Mouse (Mus musculus) limb, embryonic 12.5 days (tissue): Measurements from ENCODE around the gene Olfr69. TPM values are rescaled to one million over a fixed set of nuclear protein-coding genes. Genes with fewer than 3 reads are reported as not detected.
"Not testable (repeated sequence)": the region's sequence is repeated elsewhere in the genome, so short reads cannot be mapped to it uniquely, and the experiment has no call there.

ENCODE experiments used
- ATAC-seq: fragments of 200-750 bp; cut with Nextera tagmentation; 2 replicates; pipeline ENCODE4 v1.8.0; 2017; ENCODE audit warnings: low read depth, moderate TSS enrichment; ENCODE audit not compliant: insufficient number of reproducible peaks, insufficient read depth, low FRiP score, low TSS enrichment
- H3K27ac ChIP-seq: fragments of 300-500 bp; sonication (generic); 2 replicates; pipeline ENCODE4 v1.5.1; 2016; ENCODE audit warnings: mild to moderate bottlenecking, moderate library complexity
- H3K27me3 ChIP-seq: fragments of 300-500 bp; sonication (generic); 2 replicates; pipeline ENCODE4 v1.6.1; 2016; ENCODE audit warnings: mild to moderate bottlenecking, moderate library complexity
- H3K36me3 ChIP-seq: fragments of 300-500 bp; sonication (generic); 2 replicates; pipeline ENCODE4 v1.6.1; 2016; ENCODE audit warnings: mild to moderate bottlenecking, moderate library complexity
- H3K4me1 ChIP-seq: fragments of 300-500 bp; sonication (generic); replicated peaks from 2 replicates; pipeline ENCODE4 v1.6.1; 2016
- H3K4me2 ChIP-seq: fragments of 300-500 bp; sonication (generic); 2 replicates; pipeline ENCODE4 v1.6.1; 2016; ENCODE audit warnings: mild to moderate bottlenecking, moderate library complexity
- H3K4me3 ChIP-seq: fragments of 300-500 bp; sonication (generic); replicated peaks from 2 replicates; pipeline ENCODE4 v1.5.1; 2016; ENCODE audit warnings: mild to moderate bottlenecking
- H3K9ac ChIP-seq: fragments of 300-500 bp; sonication (generic); replicated peaks from 2 replicates; pipeline ENCODE4 v1.6.1; 2016; ENCODE audit warnings: mild to moderate bottlenecking, moderate library complexity
- H3K9me3 ChIP-seq: fragments of 300-500 bp; sonication (generic); 2 replicates; pipeline ENCODE4 v1.6.1; 2016; ENCODE audit warnings: mild to moderate bottlenecking, moderate library complexity
- WGBS: fragments of 180-500 bp; shearing (Covaris S2); methylation state at CpG from one replicate; pipeline ENCODE4 v1.1.7; 2016; 5-methylcytosine and 5-hydroxymethylcytosine counted together
- polyA plus RNA-seq: library from polyadenylated mRNA; unstranded; fragments of >200 nt; fragmentation: Nextera tagmentation; extraction: Ambion mirVana; gene quantifications from 2 replicates; pipeline ENCODE4 v1.2.1, GENCODE M21; 2016

The Olfr69 gene
- not detected in 2 replicates for polyA plus RNA-seq

DNA sequence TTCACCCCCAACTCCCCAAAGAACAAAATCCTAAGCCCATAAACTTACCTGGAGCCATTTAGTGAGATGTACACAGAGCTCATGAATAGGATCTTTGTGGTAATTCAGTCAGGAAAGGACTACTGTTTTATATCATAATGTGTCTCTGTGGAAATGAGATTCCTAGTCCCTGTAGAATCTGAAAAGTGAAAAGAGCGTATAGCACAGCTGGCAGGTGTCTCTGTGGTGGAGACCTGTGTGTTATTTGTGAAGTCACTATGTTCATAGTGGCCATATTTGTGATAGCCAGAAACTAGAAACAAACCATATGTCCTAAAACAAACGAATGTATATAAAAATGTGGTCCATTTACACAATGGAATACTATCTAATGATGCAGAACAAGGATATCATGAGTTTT lies at the start of gene Olfr69:
Olfr69 (minus strand) TSS at position 101 of the 400 bp plus-strand sequence.
- no peak within 1 kb of the TSS for H3K4me2 ChIP-seq
- H3K27ac ChIP-seq: no peak within 1 kb of the TSS
- ATAC-seq: no peak
- no peaks in the 10 kb centered on the region for H3K27me3 ChIP-seq
- H3K4me3 ChIP-seq: no peak within 1 kb of the TSS
- no peak within 1 kb of the TSS for H3K9ac ChIP-seq
- WGBS: 75% methylated on average over 2 of the region's 2 CpGs
- no peaks in the 10 kb centered on the region for H3K36me3 ChIP-seq
- H3K4me1 ChIP-seq: no peaks in the 10 kb centered on the region
- no peaks in the 10 kb centered on the region for H3K9me3 ChIP-seq

DNA sequence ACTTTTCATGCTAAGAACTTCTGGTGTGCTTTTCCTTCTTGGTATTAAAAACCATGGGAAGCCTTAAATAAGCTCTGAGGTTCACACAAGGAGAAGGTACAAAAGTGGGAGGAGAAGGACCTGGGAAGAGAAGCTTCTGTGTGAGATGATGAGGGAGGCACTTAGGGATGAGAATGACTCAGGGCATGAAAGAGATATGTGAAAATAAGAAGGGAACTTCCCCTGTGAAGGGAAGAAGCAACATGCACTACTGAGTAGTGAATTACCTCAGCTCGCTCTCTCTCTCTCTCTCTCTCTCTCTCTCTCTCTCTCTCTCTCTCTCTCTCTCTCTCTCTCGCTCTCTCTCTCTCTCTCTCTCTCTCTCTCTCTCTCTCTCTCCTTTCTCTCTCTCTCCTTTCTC lies 43.7 kb upstream of the Olfr69 start:
- WGBS: 67% methylated on average over 1 of the region's 2 CpGs
- ATAC-seq, H3K4me2 ChIP-seq, H3K9me3 ChIP-seq, H3K4me3 ChIP-seq, H3K36me3 ChIP-seq, H3K9ac ChIP-seq, H3K27me3 ChIP-seq, H3K27ac ChIP-seq, H3K4me1 ChIP-seq: not testable (repeated sequence)

DNA sequence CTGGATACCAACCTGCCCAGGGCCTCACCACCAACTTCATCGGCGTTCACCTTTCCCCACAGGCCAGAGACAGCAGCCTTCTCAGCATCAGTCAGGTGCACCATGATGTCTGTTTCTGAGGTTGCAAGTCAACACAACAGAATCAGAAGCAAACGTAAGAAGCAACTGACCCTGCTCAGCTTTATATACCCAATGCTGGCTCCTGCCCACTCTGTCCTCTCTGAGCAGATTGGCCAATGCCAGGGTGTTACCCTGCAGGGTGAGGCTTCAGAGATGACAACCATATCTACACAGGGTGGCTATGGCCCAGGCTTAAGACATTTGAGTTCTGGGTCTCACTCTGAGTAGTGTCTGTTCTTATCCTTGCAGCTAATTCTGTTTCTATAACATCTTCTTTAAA lies 42.4 kb upstream of the Olfr69 start, which contains the start of gene Hbb-bt:
Hbb-bt (minus strand) TSS at position 231 of the 400 bp plus-strand sequence.
- H3K4me3 ChIP-seq: no peak within 1 kb of the TSS
- H3K9ac ChIP-seq: no peak within 1 kb of the TSS
- 78% methylated on average over 3 of the region's 3 CpGs for WGBS
- no peaks in the 10 kb centered on the region for H3K4me1 ChIP-seq
- H3K27me3 ChIP-seq: no peaks in the 10 kb centered on the region
- no peak for ATAC-seq
- no peaks in the 10 kb centered on the region for H3K9me3 ChIP-seq
- H3K27ac ChIP-seq: no peak within 1 kb of the TSS
- no peaks in the 10 kb centered on the region for H3K36me3 ChIP-seq
- no peak within 1 kb of the TSS for H3K4me2 ChIP-seq

DNA sequence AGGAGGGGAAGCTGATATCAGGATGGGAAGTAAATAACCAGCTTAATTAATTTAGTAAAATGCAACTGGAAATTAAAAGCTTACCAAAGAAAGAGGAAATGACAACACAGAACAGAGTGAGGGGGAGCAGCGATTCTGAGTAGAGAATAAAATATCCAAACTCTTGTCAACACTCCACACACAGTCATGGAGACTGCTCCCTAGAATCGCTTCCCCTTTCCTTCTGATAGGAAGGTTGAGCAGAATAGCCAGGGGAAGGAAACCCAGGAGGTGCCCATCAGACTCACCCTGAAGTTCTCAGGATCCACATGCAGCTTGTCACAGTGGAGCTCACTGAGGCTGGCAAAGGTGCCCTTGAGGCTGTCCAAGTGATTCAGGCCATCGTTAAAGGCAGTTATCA lies 41.8 kb upstream of the Olfr69 start:
- H3K27me3 ChIP-seq, H3K4me3 ChIP-seq, H3K27ac ChIP-seq, H3K4me1 ChIP-seq, ATAC-seq, H3K36me3 ChIP-seq, H3K9ac ChIP-seq, H3K9me3 ChIP-seq, H3K4me2 ChIP-seq: not testable (repeated sequence)
- no CpG with 5 or more reads among the region's 3 CpGs for WGBS

DNA sequence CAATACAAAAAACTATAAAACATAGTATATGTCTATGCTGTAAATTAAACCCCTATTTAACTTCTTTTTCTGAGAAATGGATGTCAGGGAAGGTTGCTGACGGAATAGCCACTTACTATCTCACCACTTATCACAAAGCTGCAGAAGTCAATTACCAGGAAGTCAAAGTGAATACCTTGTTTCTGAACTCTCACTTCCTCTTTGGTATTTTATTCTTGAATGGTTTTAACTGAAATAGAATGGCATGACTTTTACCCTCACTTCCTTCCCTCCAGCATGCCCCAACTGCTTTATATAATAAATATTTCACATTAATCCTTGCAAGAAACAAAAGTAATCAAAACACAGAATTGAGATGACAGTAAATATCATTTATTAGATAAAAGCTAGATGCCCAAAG lies 40.8 kb upstream of the Olfr69 start:
- H3K9me3 ChIP-seq: no peaks in the 10 kb centered on the region
- H3K4me2 ChIP-seq: no peak overlapping the region
- no peak for ATAC-seq
- no peaks in the 10 kb centered on the region for H3K4me1 ChIP-seq
- 63% methylated on average over 1 of the region's 1 CpGs for WGBS
- H3K9ac ChIP-seq: no peak overlapping the region
- no peak overlapping the region for H3K27ac ChIP-seq
- H3K4me3 ChIP-seq: no peak overlapping the region
- H3K36me3 ChIP-seq: no peaks in the 10 kb centered on the region
- H3K27me3 ChIP-seq: no peaks in the 10 kb centered on the region

DNA sequence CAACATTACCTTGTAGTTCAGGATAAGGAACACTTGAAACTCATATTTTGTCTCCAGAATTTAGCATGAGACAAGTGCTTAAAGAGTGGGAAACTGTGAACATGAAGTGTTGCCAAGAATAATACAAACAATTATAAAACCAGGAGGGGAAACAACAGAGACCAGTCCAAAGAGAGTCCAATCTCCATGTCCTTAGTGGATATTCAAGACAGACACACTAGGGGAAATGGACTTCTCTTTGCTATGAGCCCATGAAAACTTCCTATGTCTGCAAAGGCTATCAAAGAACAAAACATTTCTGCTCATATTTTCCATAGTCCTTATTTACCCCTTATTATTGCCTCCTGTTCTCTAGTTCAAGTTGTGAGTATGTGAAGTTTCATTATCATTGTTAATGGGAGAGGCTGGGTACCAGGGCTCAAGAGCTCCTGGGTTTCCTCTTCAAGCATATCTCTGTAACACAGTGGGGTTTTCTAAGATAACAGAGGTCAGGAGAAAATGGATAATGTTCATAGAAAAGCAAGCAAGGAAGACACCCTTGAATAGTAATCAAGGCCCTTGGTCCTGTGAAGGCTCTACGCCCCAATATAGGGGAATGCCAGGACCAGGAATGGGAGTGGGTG lies 39.9 kb upstream of the Olfr69 start:
- Histone ChIP-seq H3K4me2 (no peak overlapping the region), H3K27me3 (no peaks in the 10 kb centered on the region), H3K27ac (no peak overlapping the region), H3K4me1 (no peaks in the 10 kb centered on the region), H3K9me3 (no peaks in the 10 kb centered on the region), H3K4me3 (no peak overlapping the region), H3K36me3 (no peaks in the 10 kb centered on the region), H3K9ac (no peak overlapping the region)
- ATAC-seq: no peak
- WGBS: 79% methylated on average over 1 of the region's 1 CpGs

DNA sequence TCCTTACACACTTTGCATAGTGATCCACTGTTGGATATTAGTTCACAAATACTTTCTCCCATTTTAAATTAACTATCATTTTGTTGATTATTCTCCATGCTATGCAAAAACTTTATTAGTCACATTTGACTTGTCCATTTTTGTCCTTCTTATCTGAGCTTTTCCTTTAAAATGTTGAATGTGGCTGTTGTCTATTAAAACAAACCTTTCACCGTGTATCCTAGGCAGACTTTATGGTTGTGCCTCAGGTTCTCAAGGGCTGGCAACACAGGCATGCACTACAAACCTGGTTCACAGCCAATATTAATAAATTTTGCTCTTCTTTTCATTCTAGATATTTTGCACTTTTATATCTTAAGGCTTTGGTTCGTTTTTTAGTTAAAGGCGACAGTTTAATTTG lies 39.4 kb upstream of the Olfr69 start:
- H3K4me3 ChIP-seq: no peak overlapping the region
- 77% methylated on average over 3 of the region's 3 CpGs for WGBS
- H3K27me3 ChIP-seq: no peaks in the 10 kb centered on the region
- no peaks in the 10 kb centered on the region for H3K9me3 ChIP-seq
- ATAC-seq: no peak
- H3K36me3 ChIP-seq: no peaks in the 10 kb centered on the region
- H3K4me1 ChIP-seq: no peaks in the 10 kb centered on the region
- no peak overlapping the region for H3K27ac ChIP-seq
- H3K9ac ChIP-seq: no peak overlapping the region
- H3K4me2 ChIP-seq: no peak overlapping the region

DNA sequence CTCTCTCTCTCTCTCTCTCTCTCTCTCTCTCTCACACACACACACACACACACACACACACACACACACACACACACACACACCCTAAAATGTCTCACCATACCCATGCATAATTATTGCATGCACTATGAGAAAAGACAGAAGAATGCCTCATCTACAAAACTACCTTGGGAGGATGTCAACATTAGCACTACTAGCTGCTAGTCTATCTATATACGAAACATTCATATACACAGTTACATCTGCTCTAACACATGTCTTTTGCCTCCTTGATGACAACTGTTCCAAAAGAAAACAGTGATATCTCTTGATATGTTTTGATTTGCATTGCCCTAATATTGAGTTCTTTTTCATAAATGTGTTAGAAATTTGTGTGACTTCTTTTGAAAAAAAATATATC lies 38.9 kb upstream of the Olfr69 start:
- no peaks in the 10 kb centered on the region for H3K27me3 ChIP-seq
- H3K36me3 ChIP-seq: no peaks in the 10 kb centered on the region
- H3K27ac ChIP-seq: no peak overlapping the region
- no peaks in the 10 kb centered on the region for H3K4me1 ChIP-seq
- no peak overlapping the region for H3K9ac ChIP-seq
- no peak for ATAC-seq
- H3K4me2 ChIP-seq: no peak overlapping the region
- no peak overlapping the region for H3K4me3 ChIP-seq
- WGBS: 68% methylated on average over 1 of the region's 1 CpGs
- no peaks in the 10 kb centered on the region for H3K9me3 ChIP-seq

DNA sequence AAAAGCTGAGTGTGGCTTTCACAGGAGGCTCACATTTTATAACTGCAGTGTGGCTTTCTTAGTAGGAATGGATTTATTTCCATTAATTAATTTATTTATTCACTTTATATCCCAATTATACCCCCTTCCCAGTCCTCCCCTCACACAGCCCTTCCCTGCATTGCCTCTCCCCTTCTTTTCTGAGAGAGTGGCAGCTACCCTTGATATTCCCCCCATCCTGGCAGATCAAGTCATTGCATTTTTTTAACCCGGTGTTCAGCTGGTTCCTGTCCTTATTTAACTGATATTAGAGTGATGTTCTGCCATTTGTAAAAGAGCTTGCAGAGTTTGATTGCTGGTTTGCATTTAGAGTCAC lies 38.4 kb upstream of the Olfr69 start:
- Histone ChIP-seq H3K27me3 (no peaks in the 10 kb centered on the region), H3K4me1 (no peaks in the 10 kb centered on the region), H3K27ac (no peak overlapping the region), H3K4me2 (no peak overlapping the region), H3K4me3 (no peak overlapping the region), H3K36me3 (no peaks in the 10 kb centered on the region), H3K9ac (no peak overlapping the region), H3K9me3 (no peaks in the 10 kb centered on the region)
- ATAC-seq: no peak
- 72% methylated on average over 1 of the region's 1 CpGs for WGBS

DNA sequence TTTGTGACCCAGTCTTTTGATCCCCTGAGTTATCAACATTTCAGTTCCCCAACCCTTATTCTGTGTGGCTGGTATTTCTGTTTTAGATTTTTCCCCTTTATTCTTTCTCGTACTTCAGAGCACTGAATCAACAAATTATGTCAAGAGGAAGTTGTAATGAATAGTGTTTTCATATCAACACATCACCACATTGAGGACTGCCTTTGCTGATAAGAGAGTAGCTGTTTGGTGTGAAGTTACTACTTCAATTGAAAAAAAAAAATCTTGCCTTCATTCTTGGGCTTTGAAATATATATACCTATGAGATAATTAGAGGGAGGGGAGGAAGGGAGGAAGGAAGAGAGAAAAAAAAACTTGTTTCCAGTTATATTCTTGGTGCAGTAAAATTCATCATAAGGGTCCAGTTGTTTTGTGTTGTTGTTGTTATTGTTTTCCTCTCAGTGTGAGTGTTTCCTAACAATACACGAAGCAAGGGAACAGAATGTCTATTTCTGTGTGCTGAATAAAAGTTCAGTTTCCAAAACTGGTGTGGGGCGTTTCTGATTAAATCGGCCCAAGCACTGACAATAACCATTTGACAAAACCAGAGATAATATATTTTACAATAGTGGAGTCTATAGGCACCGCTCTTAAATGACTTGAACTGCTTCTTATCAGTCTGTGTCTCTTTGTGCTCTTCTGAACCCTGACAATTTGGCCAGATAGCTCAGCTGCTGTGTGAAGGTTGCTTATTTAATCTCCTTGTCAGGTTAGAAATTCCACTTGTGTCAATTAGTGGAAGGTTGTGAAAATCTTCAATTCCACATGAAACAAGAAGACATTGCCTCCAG lies 37.8 kb upstream of the Olfr69 start:
- Histone ChIP-seq H3K9ac (no peak overlapping the region), H3K4me3 (no peak overlapping the region), H3K36me3 (no peaks in the 10 kb centered on the region), H3K4me1 (no peaks in the 10 kb centered on the region), H3K9me3 (no peaks in the 10 kb centered on the region), H3K27me3 (no peaks in the 10 kb centered on the region), H3K4me2 (no peak overlapping the region), H3K27ac (no peak overlapping the region)
- 66% methylated on average over 5 of the region's 5 CpGs for WGBS
- ATAC-seq: no peak

DNA sequence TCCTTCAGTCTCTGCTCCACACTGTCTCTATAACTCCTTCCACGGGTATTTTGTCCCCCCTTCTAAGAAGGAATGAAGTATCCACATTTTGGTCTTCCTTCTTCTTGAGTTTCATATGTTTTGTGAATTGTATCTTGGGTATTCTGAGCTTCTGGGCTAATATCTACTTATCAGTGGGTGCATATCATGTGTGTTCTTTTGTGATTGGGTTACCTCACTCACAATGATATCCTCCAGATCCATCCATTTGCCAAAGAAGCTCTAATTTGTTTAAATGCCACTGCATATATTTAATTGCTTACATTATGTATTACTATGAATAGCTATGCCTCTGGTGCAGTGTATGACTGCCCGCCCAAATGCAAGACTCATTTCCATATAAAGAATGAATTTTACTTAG lies 36.7 kb upstream of the Olfr69 start:
- H3K4me3 ChIP-seq, H3K9me3 ChIP-seq, H3K4me2 ChIP-seq, ATAC-seq, H3K9ac ChIP-seq, H3K27ac ChIP-seq, H3K4me1 ChIP-seq, H3K27me3 ChIP-seq, H3K36me3 ChIP-seq: not testable (repeated sequence)
- 82% methylated on average over 2 of the region's 2 CpGs for WGBS

DNA sequence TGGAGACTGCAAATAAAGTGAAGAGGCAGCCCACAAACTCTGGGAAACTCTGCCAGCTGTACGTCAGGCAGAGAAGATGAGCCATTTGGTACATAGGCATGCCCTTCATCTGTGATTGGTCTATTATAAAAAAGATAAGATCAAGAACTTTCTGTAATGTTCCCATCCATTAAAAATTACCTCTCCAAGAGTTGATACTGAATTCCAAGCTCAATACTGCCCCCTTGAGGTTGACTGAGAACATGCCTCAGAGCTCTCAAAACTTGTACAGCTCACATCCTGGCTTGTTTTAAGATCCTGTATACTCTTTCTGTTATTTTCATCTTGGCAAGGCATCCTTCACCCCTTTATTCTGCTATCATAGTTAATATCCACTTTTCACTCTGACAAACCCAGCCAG lies 35.5 kb upstream of the Olfr69 start:
- H3K4me1 ChIP-seq: no peaks in the 10 kb centered on the region
- H3K9me3 ChIP-seq: no peaks in the 10 kb centered on the region
- H3K4me2 ChIP-seq: no peak overlapping the region
- H3K9ac ChIP-seq: no peak overlapping the region
- H3K27ac ChIP-seq: no peak overlapping the region
- no peaks in the 10 kb centered on the region for H3K27me3 ChIP-seq
- no peaks in the 10 kb centered on the region for H3K36me3 ChIP-seq
- ATAC-seq: no peak
- H3K4me3 ChIP-seq: no peak overlapping the region
- 62% methylated on average over 1 of the region's 1 CpGs for WGBS
